Mouse (Mus musculus) ES-E14 (cell line): ENCODE results near the gene Nod1.

Experiments used
- CHD2 ChIP-seq: IDR thresholded peaks from 2 replicates; pipeline ENCODE4 v1.6.1; 2014; ENCODE audit warnings: mild to moderate bottlenecking, low read depth, low read length, inconsistent platforms
- MAFK ChIP-seq: IDR thresholded peaks from 2 replicates; pipeline ENCODE4 v1.6.1; 2014; ENCODE audit warnings: mild to moderate bottlenecking, low read depth, low read length, inconsistent platforms; ENCODE audit not compliant: insufficient read depth
- ZNF384 ChIP-seq: IDR thresholded peaks from 2 replicates; pipeline ENCODE4 v1.6.1; 2012; ENCODE audit warnings: low read depth, low read length, inconsistent platforms

DNA sequence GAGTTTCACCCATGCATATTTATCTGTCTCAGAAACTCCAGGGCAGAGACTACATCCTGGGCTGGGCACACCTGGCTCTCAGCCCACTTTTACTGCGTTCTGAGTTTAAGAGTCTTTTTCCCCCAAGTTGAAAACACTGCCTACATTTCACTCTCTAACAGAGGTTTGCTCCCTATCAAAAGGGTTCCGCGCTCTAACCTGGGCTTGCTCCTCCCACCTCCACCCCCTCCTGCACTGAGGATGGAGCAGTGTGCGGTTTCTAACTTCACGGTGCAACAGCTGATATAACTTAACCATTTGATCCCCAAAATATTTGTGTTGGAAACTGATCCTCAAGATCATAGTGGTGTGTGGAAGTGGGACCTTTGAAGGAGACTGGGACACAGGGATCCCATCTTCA, 7.2 kb downstream of the Nod1 start:
- TF ChIP-seq MAFK = no peak
- TF ChIP-seq CHD2 = no peak
- TF ChIP-seq ZNF384 = no peak
